Mouse (Mus musculus) C2C12 (cell line): Measurements from ENCODE around the gene B4galt4.

ENCODE experiments used
- CEBPB ChIP-seq: IDR thresholded peaks from one replicate; pipeline ENCODE4 v1.6.1; 2011; ENCODE audit warnings: low read depth, mild to moderate bottlenecking, control low read depth, moderate library complexity
- CTCF ChIP-seq: IDR thresholded peaks from one replicate; pipeline ENCODE4 v1.5.1; 2011; ENCODE audit not compliant: control insufficient read depth, insufficient read depth, insufficient read length
- FOSL1 ChIP-seq: IDR thresholded peaks from one replicate; pipeline ENCODE4 v1.8.0; 2011; ENCODE audit warnings: mild to moderate bottlenecking, low read length; ENCODE audit not compliant: poor library complexity, insufficient read depth, severe bottlenecking
- MYOD1 ChIP-seq: IDR thresholded peaks from one replicate; pipeline ENCODE4 v1.6.1; 2011; ENCODE audit warnings: low read depth; ENCODE audit not compliant: control insufficient read depth, insufficient read length
- USF1 ChIP-seq: IDR thresholded peaks from one replicate; pipeline ENCODE4 v1.6.1; 2011; ENCODE audit warnings: low read depth, mild to moderate bottlenecking, control low read depth, moderate library complexity

GRCm38 (mm10) chr16:38721377-38721776, 20.7 kb upstream of the B4galt4 start:
- TF ChIP-seq CEBPB (no peak), MYOD1 (no peak), CTCF (no peak), USF1 (no peak), FOSL1 (no peak)
